Mouse (Mus musculus) intestine, embryonic 16.5 days (tissue): ENCODE data around the gene Adcy6. TPM values are rescaled to one million over a fixed set of nuclear protein-coding genes. Genes with fewer than 3 reads are reported as not detected.

Experiments used
- ATAC-seq: fragments of 200-750 bp; cut with Nextera tagmentation; 2 replicates; pipeline ENCODE4 v1.8.0; 2017; ENCODE audit warnings: moderate TSS enrichment, moderate library complexity
- H3K27ac ChIP-seq: fragments of 300-500 bp; sonication (generic); 2 replicates; pipeline ENCODE4 v1.5.1; 2014; ENCODE audit warnings: mild to moderate bottlenecking, low read length
- H3K27me3 ChIP-seq: fragments of 300-500 bp; sonication (generic); replicated peaks from 2 replicates; pipeline ENCODE4 v1.6.1; 2014; ENCODE audit warnings: low read length, control low read depth, mixed read lengths; ENCODE audit not compliant: control insufficient read depth, insufficient read depth
- H3K36me3 ChIP-seq: fragments of 300-500 bp; sonication (generic); 2 replicates; pipeline ENCODE4 v1.6.1; 2014; ENCODE audit warnings: low read length, control low read depth; ENCODE audit not compliant: control insufficient read depth, insufficient read depth
- H3K4me1 ChIP-seq: fragments of 300-500 bp; sonication (generic); 2 replicates; pipeline ENCODE4 v1.6.1; 2014; ENCODE audit warnings: low read length, control low read depth, mixed read lengths; ENCODE audit not compliant: control insufficient read depth, insufficient read depth
- H3K4me2 ChIP-seq: fragments of 300-500 bp; sonication (generic); 2 replicates; pipeline ENCODE4 v1.6.1; 2014; ENCODE audit warnings: low read depth, low read length, control low read depth
- H3K4me3 ChIP-seq: fragments of 300-500 bp; sonication (generic); 2 replicates; pipeline ENCODE4 v1.5.1; 2014; ENCODE audit warnings: mild to moderate bottlenecking, low read length
- H3K9ac ChIP-seq: fragments of 300-500 bp; sonication (generic); 2 replicates; pipeline ENCODE4 v1.6.1; 2014; ENCODE audit warnings: low read depth, low read length
- H3K9me3 ChIP-seq: fragments of 300-500 bp; sonication (generic); 2 replicates; pipeline ENCODE4 v1.6.1; 2016; ENCODE audit warnings: low read length, control low read depth; ENCODE audit not compliant: control insufficient read depth
- WGBS: fragments of 180-500 bp; shearing (Covaris S2); extraction: QIAGEN DNeasy Blood & Tissue Kit; methylation state at CpG from one replicate; pipeline ENCODE4 v1.1.7; 2014; 5-methylcytosine and 5-hydroxymethylcytosine counted together
- polyA plus RNA-seq: library from polyadenylated mRNA; unstranded; fragments of >200 nt; fragmentation: Nextera tagmentation; extraction: Ambion mirVana; gene quantifications from 2 replicates; pipeline ENCODE4 v1.2.1, GENCODE M21; 2015

Adcy6 gene
- polyA plus RNA-seq, 1 experiment from 2014 or later, result 17.1 TPM

DNA sequence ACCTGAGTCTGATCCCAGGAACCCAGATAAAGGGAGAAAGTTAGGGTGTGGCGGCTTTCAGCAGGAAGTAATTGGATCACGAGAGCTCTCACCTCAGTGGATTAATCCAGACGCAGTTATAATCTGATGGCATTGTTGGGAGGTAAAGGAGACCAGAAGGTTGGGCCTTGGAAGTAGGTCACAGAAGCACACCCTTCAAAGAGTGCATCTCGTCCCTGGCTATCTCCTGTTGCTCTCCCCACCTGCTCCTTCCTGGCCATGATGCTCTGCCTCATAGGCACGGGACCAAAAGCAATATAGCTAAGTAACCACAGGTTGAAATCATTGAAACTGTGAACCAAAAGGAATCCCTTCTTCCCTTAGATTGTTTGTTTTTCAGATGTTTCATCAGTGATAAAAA lies 52.7 kb downstream of the Adcy6 start:
- no peaks in the 10 kb centered on the region for H3K27me3 ChIP-seq
- H3K36me3 ChIP-seq, result 0 out of 2 replicates have a peak, but pooled peaks cover 7% of the 10 kb centered on the region
- H3K4me2 ChIP-seq, result no peak overlapping the region
- H3K27ac ChIP-seq, result no peak overlapping the region
- ATAC-seq, result no peak
- no peak overlapping the region for H3K4me3 ChIP-seq
- no peaks in the 10 kb centered on the region for H3K9me3 ChIP-seq
- 85% methylated on average over 5 of the region's 5 CpGs for WGBS
- no peaks in the 10 kb centered on the region for H3K4me1 ChIP-seq
- H3K9ac ChIP-seq, result no peak overlapping the region

DNA sequence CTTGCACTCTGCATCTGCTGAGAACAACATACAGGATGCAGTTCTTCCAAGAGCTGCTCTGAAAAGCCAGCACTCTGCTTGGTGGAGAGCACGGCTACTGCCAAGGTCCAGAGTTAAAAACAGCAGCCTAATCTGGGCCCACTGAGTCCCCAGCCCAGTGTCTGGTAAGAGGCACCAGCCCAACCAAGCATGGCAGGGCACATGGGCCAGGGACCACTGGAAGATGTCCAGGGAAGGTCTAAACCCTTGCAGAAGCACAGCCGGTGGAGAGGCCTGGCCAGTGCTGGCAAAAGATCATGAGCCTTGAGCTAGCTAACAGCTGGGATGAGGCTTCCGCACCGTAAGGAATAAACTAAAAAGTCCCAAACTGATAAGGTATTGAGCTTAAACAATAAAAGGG lies 54.0 kb downstream of the Adcy6 start:
- H3K36me3 ChIP-seq, result peaks cover 15% of the 10 kb centered on the region
- H3K4me3 ChIP-seq, result no peak overlapping the region
- H3K9ac ChIP-seq, result no peak overlapping the region
- no peaks in the 10 kb centered on the region for H3K4me1 ChIP-seq
- ATAC-seq, result no peak
- 97% methylated on average over 4 of the region's 4 CpGs for WGBS
- no peaks in the 10 kb centered on the region for H3K9me3 ChIP-seq
- H3K4me2 ChIP-seq, result no peak overlapping the region
- H3K27ac ChIP-seq, result no peak overlapping the region
- H3K27me3 ChIP-seq, result no peaks in the 10 kb centered on the region

DNA sequence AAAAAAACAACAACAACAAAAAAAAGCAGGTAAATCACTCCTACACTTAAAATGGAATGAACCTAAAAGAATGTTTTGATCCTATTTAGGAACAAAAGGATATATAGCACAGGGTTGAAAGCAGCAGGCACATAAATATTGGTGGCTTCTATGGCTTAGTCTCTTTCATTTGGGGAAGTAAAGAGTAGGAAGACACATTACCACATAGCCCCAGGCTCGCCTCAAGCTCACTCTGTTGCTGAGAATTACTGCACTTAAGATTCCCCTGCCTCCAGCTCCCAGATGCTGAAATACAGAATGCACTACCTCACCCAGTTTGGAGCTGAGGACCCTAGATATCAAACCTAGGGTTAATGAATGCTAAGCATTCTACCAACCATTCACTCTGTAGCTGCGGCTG lies 57.1 kb downstream of the Adcy6 start:
- H3K27ac ChIP-seq, result no peak overlapping the region
- H3K9ac ChIP-seq, result no peak overlapping the region
- ATAC-seq, result no peak
- no peaks in the 10 kb centered on the region for H3K4me1 ChIP-seq
- 86% methylated on average over 2 of the region's 2 CpGs for WGBS
- H3K4me3 ChIP-seq, result no peak overlapping the region
- H3K4me2 ChIP-seq, result no peak overlapping the region
- H3K27me3 ChIP-seq, result no peaks in the 10 kb centered on the region
- no peaks in the 10 kb centered on the region for H3K9me3 ChIP-seq
- peaks cover 12% of the 10 kb centered on the region for H3K36me3 ChIP-seq

DNA sequence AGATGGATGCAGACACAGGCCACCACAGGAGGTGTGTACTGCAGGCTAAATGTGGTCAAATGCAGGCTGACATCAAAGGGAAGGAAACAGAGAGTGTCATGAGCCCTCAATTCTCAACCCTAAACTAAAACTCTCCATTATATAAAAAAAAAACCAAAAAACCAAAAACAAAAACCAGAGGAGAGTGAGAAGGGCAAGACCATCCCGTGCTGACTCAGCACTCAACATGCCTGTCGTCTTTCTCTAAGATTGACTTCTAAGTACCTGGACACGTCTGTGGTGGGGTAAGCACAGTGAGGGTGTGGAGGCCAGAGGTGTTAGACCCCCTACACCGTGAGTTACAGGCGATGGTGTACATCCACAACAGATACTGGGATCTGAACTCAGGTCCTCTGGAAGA lies 63.0 kb downstream of the Adcy6 start:
- H3K4me3 ChIP-seq, result no peak overlapping the region
- H3K9me3 ChIP-seq, result no peaks in the 10 kb centered on the region
- 89% methylated on average over 5 of the region's 5 CpGs for WGBS
- H3K27me3 ChIP-seq, result no peaks in the 10 kb centered on the region
- H3K9ac ChIP-seq, result no peak overlapping the region
- no peaks in the 10 kb centered on the region for H3K4me1 ChIP-seq
- no peak overlapping the region for H3K27ac ChIP-seq
- no peak overlapping the region for H3K4me2 ChIP-seq
- peaks cover 26% of the 10 kb centered on the region for H3K36me3 ChIP-seq
- no peak for ATAC-seq

DNA sequence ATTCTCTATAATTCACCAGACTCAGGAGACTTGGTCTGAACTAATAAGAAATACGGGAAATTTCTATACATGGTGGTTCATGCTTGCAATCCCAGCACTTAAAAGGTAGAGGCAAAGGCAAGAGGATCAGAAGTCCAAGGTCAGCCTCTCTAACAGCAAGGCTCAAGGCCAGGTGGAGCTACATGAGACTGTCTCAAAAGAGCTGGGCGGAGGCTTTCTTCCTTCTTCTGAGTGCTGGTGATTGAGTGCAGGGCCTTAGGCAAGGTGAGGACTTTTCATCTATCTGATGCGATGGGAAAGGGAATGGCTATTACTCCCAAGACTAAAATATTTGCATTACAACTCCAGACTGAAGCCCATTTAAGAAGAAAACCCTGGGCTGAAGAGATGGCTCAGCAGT lies 64.7 kb downstream of the Adcy6 start:
- H3K27ac ChIP-seq, result no peak overlapping the region
- H3K4me3 ChIP-seq, result no peak overlapping the region
- no peaks in the 10 kb centered on the region for H3K27me3 ChIP-seq
- 0 out of 2 replicates have a peak, but pooled peaks cover 3% of the 10 kb centered on the region for H3K4me1 ChIP-seq
- H3K4me2 ChIP-seq, result no peak overlapping the region
- H3K9ac ChIP-seq, result no peak overlapping the region
- H3K9me3 ChIP-seq, result no peaks in the 10 kb centered on the region
- ATAC-seq, result no peak
- WGBS, result 87% methylated on average over 3 of the region's 3 CpGs
- H3K36me3 ChIP-seq, result peaks cover 19% of the 10 kb centered on the region

DNA sequence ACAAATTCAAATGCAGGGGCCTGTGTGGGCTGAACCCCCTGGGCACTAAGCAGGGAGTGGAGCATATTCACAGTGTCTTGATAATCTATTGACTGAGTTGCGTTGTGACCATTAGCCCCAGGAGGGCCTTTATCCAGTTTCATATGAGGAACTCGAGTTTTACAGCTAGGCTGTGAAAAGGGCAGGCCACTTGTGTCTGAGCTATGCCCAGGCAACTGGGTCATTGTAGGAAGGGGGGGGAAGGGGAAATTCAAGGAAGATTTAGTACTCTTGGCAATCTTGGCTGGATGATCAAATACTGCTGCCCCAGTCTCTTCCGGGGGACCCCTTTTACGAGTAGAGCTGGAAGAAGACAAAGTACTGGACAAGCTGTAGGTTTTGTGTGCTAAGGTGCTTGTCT lies 66.5 kb downstream of the Adcy6 start:
- Histone ChIP-seq H3K9ac (no peak overlapping the region), H3K4me1 (0 out of 2 replicates have a peak, but pooled peaks cover 3% of the 10 kb centered on the region), H3K4me3 (no peak overlapping the region), H3K9me3 (no peaks in the 10 kb centered on the region), H3K27me3 (no peaks in the 10 kb centered on the region), H3K36me3 (peaks cover 22% of the 10 kb centered on the region), H3K4me2 (no peak overlapping the region), H3K27ac (no peak overlapping the region)
- ATAC-seq, result no peak
- 82% methylated on average over 4 of the region's 4 CpGs for WGBS

DNA sequence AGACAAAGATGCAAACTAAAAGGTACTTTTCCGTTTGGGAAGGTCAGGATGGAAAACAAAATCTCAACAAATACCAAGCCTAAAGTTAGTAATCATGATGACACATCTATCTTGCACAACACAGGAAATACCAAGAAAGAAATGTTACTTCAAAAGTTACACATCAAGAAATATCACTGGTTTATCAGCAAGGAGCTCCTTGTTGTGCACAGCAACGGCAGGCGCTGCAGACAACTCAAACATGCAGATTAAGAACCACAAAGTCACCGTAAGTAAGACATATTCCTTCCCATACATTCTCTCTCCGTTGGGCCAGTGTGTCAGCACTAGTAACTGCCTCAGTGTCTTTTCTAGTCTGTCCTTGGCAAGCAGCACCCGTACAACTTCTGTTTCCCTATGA lies 68.8 kb downstream of the Adcy6 start:
- no peak overlapping the region for H3K4me2 ChIP-seq
- no peak overlapping the region for H3K9ac ChIP-seq
- peaks cover 24% of the 10 kb centered on the region for H3K36me3 ChIP-seq
- no peaks in the 10 kb centered on the region for H3K9me3 ChIP-seq
- WGBS, result 84% methylated on average over 6 of the region's 6 CpGs
- ATAC-seq, result no peak
- no peaks in the 10 kb centered on the region for H3K27me3 ChIP-seq
- no peak overlapping the region for H3K4me3 ChIP-seq
- H3K27ac ChIP-seq, result no peak overlapping the region
- H3K4me1 ChIP-seq, result 0 out of 2 replicates have a peak, but pooled peaks cover 3% of the 10 kb centered on the region

Other genes starting within 250 kb of the Adcy6 start
- not detected in 2 replicates for gene Olfr283, start 229.1 kb downstream of the Adcy6 start, polyA plus RNA-seq
- not detected in 2 replicates for gene Olfr282, start 178.9 kb downstream of the Adcy6 start, polyA plus RNA-seq
- not detected in 2 replicates for gene Olfr281, start 157.5 kb downstream of the Adcy6 start, polyA plus RNA-seq
- not detected in 2 replicates for gene OR5BS1P, start 140.2 kb downstream of the Adcy6 start, polyA plus RNA-seq
- 0.31 TPM in 1 of 2 replicates, not detected in the other for gene Lalba, start 127.4 kb downstream of the Adcy6 start, polyA plus RNA-seq
- not detected in 2 replicates for gene Olfr279, start 117.7 kb downstream of the Adcy6 start, polyA plus RNA-seq
- gene Kansl2, start 75.8 kb downstream of the Adcy6 start, polyA plus RNA-seq, result 67.2 and 69.6 TPM in 2 replicates
- gene Ccnt1, start 39.2 kb downstream of the Adcy6 start, polyA plus RNA-seq, result 41.2 and 43.7 TPM in 2 replicates
- gene 4930415O20Rik, start 39.1 kb downstream of the Adcy6 start, polyA plus RNA-seq, result 0.43 TPM in 1 of 2 replicates, not detected in the other
- gene Cacnb3, start 20.8 kb upstream of the Adcy6 start, polyA plus RNA-seq, result 20.3 and 22.8 TPM in 2 replicates
- gene Ddx23, start 52.8 kb upstream of the Adcy6 start, polyA plus RNA-seq, result 15.6 and 17.6 TPM in 2 replicates
- gene Rnd1, start 67.4 kb upstream of the Adcy6 start, polyA plus RNA-seq, result 0.95 and 1.1 TPM in 2 replicates
- 0.66 and 0.70 TPM in 2 replicates for gene Ccdc65, start 98.1 kb upstream of the Adcy6 start, polyA plus RNA-seq
- 96.8 and 108 TPM in 2 replicates for gene Fkbp11, start 118.1 kb upstream of the Adcy6 start, polyA plus RNA-seq
- gene Arf3, start 153.1 kb upstream of the Adcy6 start, polyA plus RNA-seq, result 35.4 and 40.1 TPM in 2 replicates
- gene Wnt10b, start 168.1 kb upstream of the Adcy6 start, polyA plus RNA-seq, result 0.09 TPM in 1 of 2 replicates, not detected in the other
- gene Wnt1, start 179.8 kb upstream of the Adcy6 start, polyA plus RNA-seq, result not detected in 2 replicates
- gene Ddn, start 199.4 kb upstream of the Adcy6 start, polyA plus RNA-seq, result not detected in 2 replicates
- gene Prkag1, start 221.4 kb upstream of the Adcy6 start, polyA plus RNA-seq, result 92.2 and 94.6 TPM in 2 replicates